Mouse (Mus musculus): Measurements from ENCODE around the gene Pacs2.

DNA sequence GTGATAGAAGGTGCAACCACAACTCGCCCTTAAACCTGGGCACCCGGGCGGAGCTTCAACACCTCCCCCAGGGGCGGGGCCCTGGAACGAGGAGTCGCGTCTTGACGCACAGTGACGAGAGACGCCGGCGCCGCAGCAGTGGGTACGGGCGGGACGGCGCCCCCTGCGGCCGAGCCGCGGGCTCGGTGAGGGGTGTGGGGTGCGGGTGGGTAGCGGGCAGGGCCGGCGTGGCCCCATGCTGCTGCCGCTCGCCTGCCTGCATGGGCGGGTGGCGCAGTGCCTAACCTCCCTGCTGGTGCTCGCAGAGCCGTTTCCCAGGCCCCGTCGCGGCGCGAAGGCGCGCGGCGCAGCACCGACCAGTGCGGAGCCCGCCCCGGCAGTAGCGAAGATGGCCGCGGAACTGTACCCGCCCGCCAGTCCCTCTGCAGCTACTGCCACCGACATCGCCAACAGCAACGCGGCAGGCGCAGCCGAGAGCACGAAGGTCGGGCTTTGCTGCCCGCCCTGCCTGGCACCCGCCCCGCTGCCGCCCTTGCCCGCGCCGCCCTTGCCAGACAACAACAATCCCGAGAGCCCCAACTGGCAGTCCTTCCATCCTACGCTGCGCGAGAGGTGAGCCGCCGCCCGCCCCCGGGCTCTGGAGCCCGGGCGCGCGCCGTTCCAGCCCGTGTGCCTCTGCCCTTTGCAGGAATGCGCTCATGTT lies 37.8 kb upstream of the Pacs2 start, which contains the start of gene Btbd6:
- TF ChIP-seq CTCF (IDR thresholded peaks at IDR 0.05): peak; percentile 70
- peak; percentile 53; the same call in 1 of the 2 replicates for TF ChIP-seq POLR2A (IDR thresholded peaks at IDR 0.05; ENCODE audit: insufficient read depth, low read depth, low read length)
